Mouse (Mus musculus) heart, embryonic 13.5 days (tissue): ENCODE measurements around the gene Rhoa. TPM values are rescaled to one million over a fixed set of nuclear protein-coding genes. Genes with fewer than 3 reads are reported as not detected.
"Not testable (repeated sequence)": the region's sequence is repeated elsewhere in the genome, so short reads cannot be mapped to it uniquely, and the experiment has no call there.

Experiments
- ATAC-seq: fragments of 200-750 bp; cut with Nextera tagmentation; 2 replicates; pipeline ENCODE4 v1.8.0; 2017; ENCODE audit warnings: moderate TSS enrichment; ENCODE audit not compliant: insufficient number of reproducible peaks, low FRiP score, low TSS enrichment; ENCODE audit errors: extremely low read depth
- H3K27ac ChIP-seq: fragments of 300-500 bp; sonication (generic); replicated peaks from 2 replicates; pipeline ENCODE4 v1.5.1; 2015; ENCODE audit warnings: moderate library complexity, mild to moderate bottlenecking, inconsistent platforms
- H3K27me3 ChIP-seq: fragments of 300-500 bp; sonication (generic); replicated peaks from 2 replicates; pipeline ENCODE4 v1.6.1; 2015; ENCODE audit warnings: mild to moderate bottlenecking, inconsistent platforms
- H3K36me3 ChIP-seq: fragments of 300-500 bp; sonication (generic); 2 replicates; pipeline ENCODE4 v1.6.1; 2015; ENCODE audit warnings: mild to moderate bottlenecking, inconsistent platforms
- H3K4me1 ChIP-seq: fragments of 300-500 bp; sonication (generic); 2 replicates; pipeline ENCODE4 v1.6.1; 2015; ENCODE audit warnings: inconsistent platforms
- H3K4me2 ChIP-seq: fragments of 300-500 bp; sonication (generic); 2 replicates; pipeline ENCODE4 v1.6.1; 2015; ENCODE audit warnings: inconsistent platforms, mild to moderate bottlenecking, moderate library complexity
- H3K4me3 ChIP-seq: fragments of 300-500 bp; sonication (generic); 2 replicates; pipeline ENCODE4 v1.5.1; 2015; ENCODE audit warnings: moderate library complexity, mild to moderate bottlenecking, inconsistent platforms
- H3K9ac ChIP-seq: fragments of 300-500 bp; sonication (generic); 2 replicates; pipeline ENCODE4 v1.6.1; 2015; ENCODE audit warnings: inconsistent platforms, mild to moderate bottlenecking, moderate library complexity
- H3K9me3 ChIP-seq: fragments of 300-500 bp; sonication (generic); 2 replicates; pipeline ENCODE4 v1.6.1; 2016; ENCODE audit warnings: inconsistent platforms
- WGBS: fragments of 180-500 bp; shearing (Covaris S2); methylation state at CpG from one replicate; pipeline ENCODE4 v1.1.7; 2015; ENCODE audit warnings: mixed read lengths; 5-methylcytosine and 5-hydroxymethylcytosine counted together
- polyA plus RNA-seq: library from polyadenylated mRNA; unstranded; fragments of >200 nt; fragmentation: Nextera tagmentation; extraction: Ambion mirVana; gene quantifications from 2 replicates; pipeline ENCODE4 v1.2.1, GENCODE M21; 2015

Gene Rhoa
- polyA plus RNA-seq, 1 experiment from 2014 or later = 332 TPM

GRCm38 (mm10) chr9:108271941-108272340 lies 34.0 kb upstream of the Rhoa start:
- no peaks in the 10 kb centered on the region for H3K27me3 ChIP-seq
- 0 out of 2 replicates have a peak overlapping the region, but pooled peaks have one; percentile 1 for H3K27ac ChIP-seq
- no peaks in the 10 kb centered on the region for H3K9me3 ChIP-seq
- no peak for ATAC-seq
- WGBS = 26% methylated on average over 2 of the region's 2 CpGs
- no peak overlapping the region for H3K4me3 ChIP-seq
- H3K4me1 ChIP-seq = peaks cover 49% of the 10 kb centered on the region
- H3K4me2 ChIP-seq = no peak overlapping the region
- H3K36me3 ChIP-seq = no peaks in the 10 kb centered on the region
- H3K9ac ChIP-seq = no peak overlapping the region

GRCm38 (mm10) chr9:108272691-108273090 lies 33.2 kb upstream of the Rhoa start:
- H3K9ac ChIP-seq = peak overlapping the region; percentile 26; the same call in 1 of the 2 replicates
- WGBS = 55% methylated on average over 5 of the region's 5 CpGs
- no peaks in the 10 kb centered on the region for H3K36me3 ChIP-seq
- peaks cover 43% of the 10 kb centered on the region for H3K4me1 ChIP-seq
- no peak for ATAC-seq
- no peak overlapping the region for H3K4me2 ChIP-seq
- H3K4me3 ChIP-seq = no peak overlapping the region
- no peaks in the 10 kb centered on the region for H3K27me3 ChIP-seq
- H3K9me3 ChIP-seq = no peaks in the 10 kb centered on the region
- peak overlapping the region; percentile 1; the same call in 1 of the 2 replicates for H3K27ac ChIP-seq

GRCm38 (mm10) chr9:108273485-108273884 lies 32.4 kb upstream of the Rhoa start:
- ATAC-seq = no peak
- Histone ChIP-seq H3K4me3 (no peak overlapping the region), H3K9me3 (no peaks in the 10 kb centered on the region), H3K9ac (no peak overlapping the region), H3K27ac (no peak overlapping the region), H3K4me2 (no peak overlapping the region), H3K27me3 (no peaks in the 10 kb centered on the region), H3K4me1 (peaks cover 37% of the 10 kb centered on the region), H3K36me3 (no peaks in the 10 kb centered on the region)
- 73% methylated on average over 4 of the region's 4 CpGs for WGBS

- peak overlapping the region; percentile 40; the same call in 1 of the 2 replicates for H3K27ac ChIP-seq
Measured at GRCm38 (mm10) chr9:108274476-108275330, 31.2 kb upstream of the Rhoa start.

GRCm38 (mm10) chr9:108275331-108275659 lies 30.6 kb upstream of the Rhoa start:
- Histone ChIP-seq H3K36me3 (no peaks in the 10 kb centered on the region), H3K27ac (peak overlapping the region; percentile 40; the same call in 1 of the 2 replicates), H3K4me2 (no peak overlapping the region), H3K4me3 (no peak overlapping the region), H3K9me3 (no peaks in the 10 kb centered on the region), H3K27me3 (no peaks in the 10 kb centered on the region), H3K4me1 (peaks cover 34% of the 10 kb centered on the region), H3K9ac (no peak overlapping the region)
- no peak for ATAC-seq
- WGBS = 19% methylated on average over 6 of the region's 6 CpGs

More at GRCm38 (mm10) chr9:108274476-108275330, 31.2 kb upstream of the Rhoa start:
- no peaks in the 10 kb centered on the region for H3K9me3 ChIP-seq
- 58% methylated on average over 5 of the region's 5 CpGs for WGBS
- H3K9ac ChIP-seq = no peak overlapping the region
- H3K4me1 ChIP-seq = peaks cover 30% of the 10 kb centered on the region
- no peaks in the 10 kb centered on the region for H3K27me3 ChIP-seq
- H3K4me3 ChIP-seq = no peak overlapping the region
- no peaks in the 10 kb centered on the region for H3K36me3 ChIP-seq
- no peak overlapping the region for H3K4me2 ChIP-seq
- ATAC-seq = no peak

- Histone ChIP-seq H3K9me3 (no peaks in the 10 kb centered on the region), H3K4me2 (no peak overlapping the region), H3K9ac (no peak overlapping the region), H3K4me3 (no peak overlapping the region), H3K27me3 (no peaks in the 10 kb centered on the region), H3K27ac (no peak overlapping the region), H3K36me3 (no peaks in the 10 kb centered on the region), H3K4me1 (peaks cover 24% of the 10 kb centered on the region)
- WGBS = 61% methylated on average over 10 of the region's 10 CpGs
- no peak for ATAC-seq
Measured at GRCm38 (mm10) chr9:108278697-108279450, 27.1 kb upstream of the Rhoa start.

- Histone ChIP-seq H3K9me3 (no peaks in the 10 kb centered on the region), H3K4me1 (peaks cover 15% of the 10 kb centered on the region), H3K36me3 (no peaks in the 10 kb centered on the region), H3K4me2 (0 out of 2 replicates have a peak overlapping the region, but pooled peaks have one; percentile 5), H3K27ac (peak overlapping the region; percentile 72), H3K27me3 (no peaks in the 10 kb centered on the region), H3K4me3 (no peak overlapping the region), H3K9ac (0 out of 2 replicates have a peak overlapping the region, but pooled peaks have one; percentile 0)
- 23% methylated on average over 8 of the region's 8 CpGs for WGBS
- ATAC-seq = no peak
Measured at GRCm38 (mm10) chr9:108280071-108280828, 25.7 kb upstream of the Rhoa start.

GRCm38 (mm10) chr9:108284410-108284809 lies 21.5 kb upstream of the Rhoa start:
- no peaks in the 10 kb centered on the region for H3K36me3 ChIP-seq
- H3K27ac ChIP-seq = no peak overlapping the region
- ATAC-seq = no peak
- no peak overlapping the region for H3K4me2 ChIP-seq
- H3K27me3 ChIP-seq = no peaks in the 10 kb centered on the region
- WGBS = 7% methylated on average over 6 of the region's 6 CpGs
- H3K9me3 ChIP-seq = no peaks in the 10 kb centered on the region
- no peak overlapping the region for H3K4me3 ChIP-seq
- no peak overlapping the region for H3K9ac ChIP-seq
- peaks cover 11% of the 10 kb centered on the region for H3K4me1 ChIP-seq

- not testable (repeated sequence) for H3K36me3 ChIP-seq, H3K4me2 ChIP-seq, H3K27me3 ChIP-seq, H3K27ac ChIP-seq, H3K9ac ChIP-seq, H3K4me3 ChIP-seq, H3K9me3 ChIP-seq, H3K4me1 ChIP-seq, ATAC-seq
- 76% methylated on average over 6 of the region's 6 CpGs for WGBS
Measured at GRCm38 (mm10) chr9:108287526-108288238, 18.2 kb upstream of the Rhoa start.

GRCm38 (mm10) chr9:108289347-108289746 lies 16.6 kb upstream of the Rhoa start:
- Histone ChIP-seq H3K36me3 (0 out of 2 replicates have a peak, but pooled peaks cover 8% of the 10 kb centered on the region), H3K9ac (peak overlapping the region; percentile 81; the same call in 1 of the 2 replicates), H3K9me3 (no peaks in the 10 kb centered on the region), H3K4me2 (peak overlapping the region; percentile 72), H3K4me1 (peaks cover 8% of the 10 kb centered on the region), H3K27me3 (no peaks in the 10 kb centered on the region), H3K27ac (no peak overlapping the region), H3K4me3 (peak overlapping the region; percentile 63; the same call in 1 of the 2 replicates)
- ATAC-seq = no peak
- 59% methylated on average over 2 of the region's 2 CpGs for WGBS
